Mouse (Mus musculus) liver, embryonic 15.5 days (tissue): ENCODE results near the gene Uchl5. TPM values are rescaled to one million over a fixed set of nuclear protein-coding genes. Genes with fewer than 3 reads are reported as not detected.

Experiments
- ATAC-seq: fragments of 200-750 bp; cut with Nextera tagmentation; 2 replicates; pipeline ENCODE4 v1.8.0; 2017; ENCODE audit warnings: moderate number of reproducible peaks, mild to moderate bottlenecking, moderate library complexity; ENCODE audit not compliant: insufficient read depth
- H3K27ac ChIP-seq: fragments of 300-500 bp; sonication (generic); replicated peaks from 2 replicates; pipeline ENCODE4 v1.5.1; 2015; ENCODE audit warnings: mild to moderate bottlenecking, inconsistent platforms
- H3K27me3 ChIP-seq: fragments of 300-500 bp; sonication (generic); 2 replicates; pipeline ENCODE4 v1.6.1; 2015; ENCODE audit warnings: mild to moderate bottlenecking, inconsistent platforms
- H3K36me3 ChIP-seq: fragments of 300-500 bp; sonication (generic); replicated peaks from 2 replicates; pipeline ENCODE4 v1.6.1; 2015; ENCODE audit warnings: moderate library complexity, mild to moderate bottlenecking, inconsistent platforms
- H3K4me1 ChIP-seq: fragments of 300-500 bp; sonication (generic); replicated peaks from 2 replicates; pipeline ENCODE4 v1.6.1; 2015; ENCODE audit warnings: inconsistent platforms
- H3K4me2 ChIP-seq: fragments of 300-500 bp; sonication (generic); 2 replicates; pipeline ENCODE4 v1.6.1; 2015; ENCODE audit warnings: moderate library complexity, mild to moderate bottlenecking, inconsistent platforms
- H3K4me3 ChIP-seq: fragments of 300-500 bp; sonication (generic); replicated peaks from 2 replicates; pipeline ENCODE4 v1.5.1; 2015; ENCODE audit warnings: mild to moderate bottlenecking, inconsistent platforms
- H3K9ac ChIP-seq: fragments of 300-500 bp; sonication (generic); 2 replicates; pipeline ENCODE4 v1.6.1; 2015; ENCODE audit warnings: moderate library complexity, mild to moderate bottlenecking, inconsistent platforms
- H3K9me3 ChIP-seq: fragments of 300-500 bp; sonication (generic); replicated peaks from 2 replicates; pipeline ENCODE4 v1.6.1; 2016; ENCODE audit warnings: inconsistent platforms
- WGBS: fragments of 180-500 bp; shearing (Covaris S2); methylation state at CpG from one replicate; pipeline ENCODE4 v1.1.7; 2015; ENCODE audit warnings: mixed read lengths; ENCODE audit not compliant: insufficient replicate concordance; 5-methylcytosine and 5-hydroxymethylcytosine counted together
- polyA plus RNA-seq: library from polyadenylated mRNA; unstranded; fragments of >200 nt; fragmentation: Nextera tagmentation; extraction: Ambion mirVana; gene quantifications from 2 replicates; pipeline ENCODE4 v1.2.1, GENCODE M21; 2015

The Uchl5 gene
- polyA plus RNA-seq, 1 experiment from 2014 or later = 68.9 TPM

- H3K4me3 ChIP-seq = no peak overlapping the region
- no peaks in the 10 kb centered on the region for H3K27me3 ChIP-seq
- H3K9me3 ChIP-seq = no peaks in the 10 kb centered on the region
- no peak overlapping the region for H3K27ac ChIP-seq
- WGBS = 54% methylated on average over 8 of the region's 8 CpGs
- no peaks in the 10 kb centered on the region for H3K4me1 ChIP-seq
- no peak overlapping the region for H3K4me2 ChIP-seq
- no peaks in the 10 kb centered on the region for H3K36me3 ChIP-seq
- ATAC-seq = no peak
- no peak overlapping the region for H3K9ac ChIP-seq
Measured at GRCm38 (mm10) chr1:143853691-143854115, 76.6 kb downstream of the Uchl5 start.

DNA sequence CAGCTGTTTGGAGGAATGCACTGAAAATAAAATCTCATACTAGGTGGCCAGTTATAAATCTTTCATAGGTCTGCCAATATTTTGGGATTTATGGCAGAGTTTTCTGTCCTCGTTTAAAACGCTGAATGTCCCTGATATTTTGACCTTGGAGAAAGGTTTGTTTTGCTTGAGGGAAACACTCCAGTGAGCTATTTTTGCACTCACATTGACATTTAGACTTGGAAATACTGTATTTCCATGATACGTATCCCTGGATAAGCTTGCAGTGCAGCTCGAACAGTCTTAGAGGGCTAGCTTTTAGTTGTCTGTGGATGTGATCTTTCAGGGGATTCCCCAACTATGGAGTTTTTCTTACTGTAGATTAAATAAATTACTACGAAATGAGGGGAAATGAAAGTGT, 78.6 kb downstream of the Uchl5 start:
- Histone ChIP-seq H3K9ac (no peak overlapping the region), H3K36me3 (no peaks in the 10 kb centered on the region), H3K4me2 (no peak overlapping the region), H3K4me1 (no peaks in the 10 kb centered on the region), H3K27ac (no peak overlapping the region), H3K27me3 (no peaks in the 10 kb centered on the region), H3K9me3 (no peaks in the 10 kb centered on the region), H3K4me3 (no peak overlapping the region)
- no peak for ATAC-seq
- 73% methylated on average over 5 of the region's 5 CpGs for WGBS

Other genes starting within 250 kb of the Uchl5 start
- gene B3galt2, start 136.6 kb upstream of the Uchl5 start, polyA plus RNA-seq = 0.07 and 0.08 TPM in 2 replicates
- gene Cdc73, start 74.4 kb upstream of the Uchl5 start, polyA plus RNA-seq = 12.7 and 13.4 TPM in 2 replicates
- 41.4 and 51.2 TPM in 2 replicates for gene Glrx2, start 60.9 kb upstream of the Uchl5 start, polyA plus RNA-seq
- 1.4 and 1.5 TPM in 2 replicates for gene Trove2, start 204 bp upstream of the Uchl5 start, polyA plus RNA-seq
- 9.4 and 12.0 TPM in 2 replicates for gene Rgs2, start 226.9 kb downstream of the Uchl5 start, polyA plus RNA-seq